Mouse (Mus musculus): ENCODE data around the gene Gper1. TPM values are rescaled to one million over a fixed set of nuclear protein-coding genes. Genes with fewer than 3 reads are reported as not detected.

Gper1 gene
- polyA plus RNA-seq, 1 experiment: 0.39 TPM

GRCm38 (mm10) chr5:139467998-139468397 is 45.0 kb downstream of the Gper1 start:
- H3K4me1 ChIP-seq (ENCODE audit: control insufficient read depth, insufficient read depth, insufficient read length): no peaks in the 10 kb centered on the region
- no peaks in the 10 kb centered on the region for H3K27me3 ChIP-seq (ENCODE audit: control insufficient read depth, insufficient read depth, low read length)
- 54% methylated on average over 5 of the region's 5 CpGs for WGBS
- H3K4me3 ChIP-seq (ENCODE audit: extremely low read depth, insufficient read depth, insufficient read length): no peak overlapping the region
- TF ChIP-seq POLR2A (IDR thresholded peaks at IDR 0.05; ENCODE audit: low read depth, low read length) (no peak), CTCF (IDR thresholded peaks at IDR 0.05; ENCODE audit: extremely low read depth, insufficient read depth, insufficient read length, insufficient replicate concordance) (no peak)
- H3K27ac ChIP-seq (ENCODE audit: insufficient read depth, low read length): no peak overlapping the region
- no peak for DNase-seq (ENCODE audit: low read depth in 1 of 2, low spot score in 2 of 2)
- H3K36me3 ChIP-seq (ENCODE audit: control insufficient read depth, insufficient read depth, low read length): peaks cover 10% of the 10 kb centered on the region; the same call in 1 of the 2 replicates

GRCm38 (mm10) chr5:139474741-139475140 is 51.8 kb downstream of the Gper1 start:
- no peak for DNase-seq (ENCODE audit: low read depth in 1 of 2, low spot score in 2 of 2)
- peaks cover 38% of the 10 kb centered on the region for H3K36me3 ChIP-seq (ENCODE audit: control insufficient read depth, insufficient read depth, low read length)
- TF ChIP-seq POLR2A (IDR thresholded peaks at IDR 0.05; ENCODE audit: low read depth, low read length) (no peak), CTCF (IDR thresholded peaks at IDR 0.05; ENCODE audit: extremely low read depth, insufficient read depth, insufficient read length, insufficient replicate concordance) (no peak)
- no peak overlapping the region for H3K4me3 ChIP-seq (ENCODE audit: extremely low read depth, insufficient read depth, insufficient read length)
- no peaks in the 10 kb centered on the region for H3K4me1 ChIP-seq (ENCODE audit: control insufficient read depth, insufficient read depth, insufficient read length)
- no peak overlapping the region for H3K27ac ChIP-seq (ENCODE audit: insufficient read depth, low read length)
- no peaks in the 10 kb centered on the region for H3K27me3 ChIP-seq (ENCODE audit: control insufficient read depth, insufficient read depth, low read length)
- whole genome bisulfite sequencing: 90% methylated on average over 9 of the region's 9 CpGs

Other genes with a start within 250 kb of the Gper1 start
- 23.8 and 24.7 TPM in 2 replicates for gene Sun1, start 222.5 kb upstream of the Gper1 start, polyA plus RNA-seq (2012; rRNA removed)
- 91.4 and 137 TPM in 2 replicates for gene Get4, start 170.8 kb upstream of the Gper1 start, polyA plus RNA-seq (2012; rRNA removed)
- gene Adap1, start 97.5 kb upstream of the Gper1 start, polyA plus RNA-seq (2012; rRNA removed): 23.2 and 29.5 TPM in 2 replicates
- 27.2 and 36.2 TPM in 2 replicates for gene Cox19, start 71.7 kb upstream of the Gper1 start, polyA plus RNA-seq (2012; rRNA removed)
- not detected in 2 replicates for gene Cyp2w1, start 70.5 kb upstream of the Gper1 start, polyA plus RNA-seq (2012; rRNA removed)
- gene Gpr146, start 45.5 kb upstream of the Gper1 start, polyA plus RNA-seq (2012; rRNA removed): 32.2 and 36.3 TPM in 2 replicates
- 8.1 and 11.9 TPM in 2 replicates for gene C130050O18Rik, start 17.9 kb upstream of the Gper1 start, polyA plus RNA-seq (2012; rRNA removed)
- gene 3110082I17Rik, start 37.4 kb downstream of the Gper1 start, polyA plus RNA-seq (2012; rRNA removed): 5.2 and 8.5 TPM in 2 replicates
- gene Zfand2a, start 61.4 kb downstream of the Gper1 start, polyA plus RNA-seq (2012; rRNA removed): 6.6 and 7.5 TPM in 2 replicates
- gene Uncx, start 120.3 kb downstream of the Gper1 start, polyA plus RNA-seq (2012; rRNA removed): not detected in 2 replicates